ENCODE assay signal across 24 mouse cellular contexts in the genomic region with DNA sequence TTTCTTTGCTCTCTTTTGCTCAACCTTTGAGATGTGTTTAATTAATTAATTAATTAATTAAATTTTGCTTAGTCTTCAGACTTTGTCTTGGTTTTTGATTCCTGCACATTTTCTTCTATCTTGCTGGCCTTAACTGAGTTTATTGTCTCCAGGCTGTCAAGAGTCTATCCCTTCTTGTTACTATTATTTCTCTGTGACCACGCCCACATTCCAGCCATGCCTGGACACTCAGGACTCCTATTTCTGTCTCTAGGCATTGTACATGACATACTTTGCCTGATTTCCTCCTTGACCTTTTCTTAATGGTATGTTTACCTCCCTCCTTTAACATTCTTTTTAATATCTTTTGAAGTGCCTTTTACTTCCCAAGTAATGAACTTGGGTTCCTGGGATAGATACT.
DNase-seq lines count a peak whose midpoint lies in the region; ATAC-seq and TF ChIP-seq lines count a peak whose summit lies in the region.
"Had no signal": no experiment of that assay in that cellular context is flagged by ENCODE, and none has a peak within 500 bp of the region (broad histone marks: within the 10 kb centered on the region; RNA-seq: fewer than 3 reads in every experiment).

No protein-coding gene starts in this region.

- H3K9me3 ChIP-seq in heart, embryonic 12.5 days (replicated peaks) = no peaks in the 10 kb centered on the region
- H3K9me3 ChIP-seq in kidney, postnatal 0 days (replicated peaks; ENCODE audit: low read length) = no peaks in the 10 kb centered on the region
- no peaks in the 10 kb centered on the region for H3K9me3 ChIP-seq in hindbrain, embryonic 16.5 days (ENCODE audit: control insufficient read depth, low read length)
- H3K9me3 ChIP-seq: embryonic facial prominence, embryonic 12.5 days; forebrain, embryonic 12.5 days; heart, embryonic 13.5 days; hindbrain, embryonic 10.5 days had no signal

- intact Hi-C loops in heart, postnatal 10 days (cut with DNase I) = no loop called here

- H3K27ac ChIP-seq in heart, embryonic 12.5 days (ENCODE audit: poor library complexity, severe bottlenecking) = no peak overlapping the region
- H3K27ac ChIP-seq in kidney, postnatal 0 days = no peak overlapping the region
- no peak overlapping the region for H3K27ac ChIP-seq in hindbrain, embryonic 16.5 days (ENCODE audit: low read depth, low read length)
- H3K27ac ChIP-seq: embryonic facial prominence, embryonic 12.5 days; forebrain, embryonic 12.5 days; heart, embryonic 13.5 days; hindbrain, embryonic 10.5 days; hindbrain, embryonic 14.5 days had no signal

- H3K4me3 ChIP-seq in heart, embryonic 12.5 days = no peak overlapping the region
- no peak overlapping the region for H3K4me3 ChIP-seq in kidney, postnatal 0 days (replicated peaks; ENCODE audit: low read depth, low read length)
- H3K4me3 ChIP-seq in hindbrain, embryonic 16.5 days (ENCODE audit: low read length) = no peak overlapping the region
- H3K4me3 ChIP-seq: embryonic facial prominence, embryonic 12.5 days; forebrain, embryonic 12.5 days; heart, embryonic 13.5 days; hindbrain, embryonic 10.5 days had no signal

- TF ChIP-seq CTCF in kidney, postnatal 0 days (IDR thresholded peaks at IDR 0.05; ENCODE audit: low read depth) = no peak

- peaks cover 10% of the 10 kb centered on the region for H3K4me1 ChIP-seq in heart, embryonic 12.5 days (replicated peaks)
- no peaks in the 10 kb centered on the region for H3K4me1 ChIP-seq in kidney, postnatal 0 days (replicated peaks; ENCODE audit: insufficient read depth, low read length)
- no peaks in the 10 kb centered on the region for H3K4me1 ChIP-seq in hindbrain, embryonic 16.5 days (ENCODE audit: control insufficient read depth, insufficient read depth, low read depth, low read length)
- H3K4me1 ChIP-seq: embryonic facial prominence, embryonic 12.5 days; forebrain, embryonic 12.5 days; hindbrain, embryonic 10.5 days had no signal

- no peak overlapping the region for H3K4me2 ChIP-seq in heart, embryonic 12.5 days
- no peak overlapping the region for H3K4me2 ChIP-seq in kidney, postnatal 0 days (ENCODE audit: low read length)
- no peak overlapping the region for H3K4me2 ChIP-seq in hindbrain, embryonic 16.5 days (ENCODE audit: low read length)
- H3K4me2 ChIP-seq: embryonic facial prominence, embryonic 12.5 days; forebrain, embryonic 12.5 days; heart, embryonic 13.5 days; hindbrain, embryonic 14.5 days had no signal

- ATAC-seq in heart, embryonic 12.5 days (ENCODE audit: insufficient number of reproducible peaks, low FRiP score) = no peak
- no peak for ATAC-seq in kidney, postnatal 0 days (replicated peaks; ENCODE audit: low FRiP score, low read depth)
- no peak for ATAC-seq in hindbrain, embryonic 16.5 days
- ATAC-seq: CD4-positive, CD25-positive, alpha-beta regulatory T cell, adult 4 months; forebrain, embryonic 16.5 days; intestine, embryonic 16.5 days; Patski had no signal

- no peaks in the 10 kb centered on the region for H3K27me3 ChIP-seq in heart, embryonic 12.5 days (replicated peaks)
- no peaks in the 10 kb centered on the region for H3K27me3 ChIP-seq in kidney, postnatal 0 days (ENCODE audit: insufficient read depth, low read length)
- H3K27me3 ChIP-seq in hindbrain, embryonic 16.5 days (replicated peaks; ENCODE audit: control insufficient read depth, insufficient read depth, low read length) = no peaks in the 10 kb centered on the region
- H3K27me3 ChIP-seq: embryonic facial prominence, embryonic 12.5 days; forebrain, embryonic 12.5 days; heart, embryonic 13.5 days; Patski had no signal

- peak; percentile 22 for DNase-seq in embryo, embryonic 10 days (ENCODE audit: low spot score)
- DNase-seq in embryo, embryonic 9.5 days (ENCODE audit: extremely low spot score) = no peak
- peak; percentile 25 to 29 for DNase-seq in heart, postnatal 10 days
- peak; percentile 28 for DNase-seq in kidney, postnatal 0 days (ENCODE audit: low spot score)
- DNase-seq in kidney, adult 18-20 months = no peak
- peak; percentile 65 for DNase-seq in R1 (ENCODE audit: low read depth, low spot score)
- DNase-seq: adrenal gland, adult 8-10 months; adrenal gland, postnatal 36 days; B cell, adult 2 months; cerebellum, adult 2 months; cerebellum, postnatal 10 days; gastrocnemius, postnatal 10 days; heart, adult 18-20 months had no signal

- no peaks in the 10 kb centered on the region for H3K36me3 ChIP-seq in heart, embryonic 12.5 days
- H3K36me3 ChIP-seq in kidney, postnatal 0 days (ENCODE audit: insufficient read depth, low read length) = no peaks in the 10 kb centered on the region
- no peaks in the 10 kb centered on the region for H3K36me3 ChIP-seq in hindbrain, embryonic 16.5 days (ENCODE audit: control insufficient read depth, insufficient read depth, low read length)
- H3K36me3 ChIP-seq: embryonic facial prominence, embryonic 12.5 days; forebrain, embryonic 12.5 days; heart, embryonic 13.5 days; hindbrain, embryonic 10.5 days had no signal

- H3K9ac ChIP-seq in heart, embryonic 12.5 days = no peak overlapping the region
- H3K9ac ChIP-seq in kidney, postnatal 0 days (ENCODE audit: low read depth, low read length) = no peak overlapping the region
- H3K9ac ChIP-seq in hindbrain, embryonic 16.5 days (ENCODE audit: low read depth, low read length) = no peak overlapping the region
- H3K9ac ChIP-seq: embryonic facial prominence, embryonic 12.5 days; forebrain, embryonic 12.5 days; heart, embryonic 13.5 days; hindbrain, embryonic 14.5 days had no signal

- 35% methylated on average over 1 of the region's 1 CpGs for WGBS in heart, embryonic 12.5 days
- 73% methylated on average over 1 of the region's 1 CpGs for WGBS in kidney, postnatal 0 days
- 78% methylated on average over 1 of the region's 1 CpGs for WGBS in hindbrain, embryonic 16.5 days

Comparison
In these comparisons a context has a peak if more than half of its experiments do, and no peak if none do; other contexts are left out.
1. DNase-seq: peak in embryo, embryonic 10 days (single experiment), heart, postnatal 10 days (2 of 2), kidney, postnatal 0 days (single experiment) and R1 (single experiment); none in embryo, embryonic 9.5 days (single experiment) and kidney, adult 18-20 months (single experiment).